Mouse (Mus musculus) heart, adult 2 months (tissue): ENCODE results near the gene Usp42.

Experiments used
- CTCF ChIP-seq: fragments of 200-600 bp; IDR thresholded peaks from 2 replicates; pipeline ENCODE4 v1.8.1; 2022; ENCODE audit warnings: antibody characterized with exemption, mild to moderate bottlenecking, moderate library complexity
- EP300 ChIP-seq: fragments of 200-500 bp; IDR thresholded peaks from 2 replicates; pipeline ENCODE4 v1.6.1; 2011; ENCODE audit warnings: low read depth, low read length, control low read depth; ENCODE audit not compliant: insufficient read depth
- POLR2A ChIP-seq: fragments of 200-500 bp; IDR thresholded peaks from 2 replicates; pipeline ENCODE4 v1.6.1; 2011; ENCODE audit warnings: mild to moderate bottlenecking, low read depth, low read length, control low read depth; ENCODE audit not compliant: insufficient read depth

GRCm38 (mm10) chr5:143757755-143758443 is 25.8 kb upstream of the Usp42 start:
- TF ChIP-seq CTCF (0 out of 2 replicates have a peak, but pooled peaks have one; percentile 11), POLR2A (peak; percentile 70), EP300 (peak; percentile 70; the same call in 1 of the 2 replicates)
